Mouse (Mus musculus) erythroblast, embryonic 14.5 days (primary cell): Measurements from ENCODE around the gene Ap1b1.

Source experiments
- GATA1 ChIP-seq: IDR thresholded peaks from 2 replicates; pipeline ENCODE4 v1.6.1; 2012; ENCODE audit warnings: low read length, inconsistent platforms, mixed read lengths
- TAL1 ChIP-seq: IDR thresholded peaks from 3 replicates; pipeline ENCODE4 v1.6.1; 2012; ENCODE audit warnings: low read length, inconsistent platforms, mixed read lengths

DNA sequence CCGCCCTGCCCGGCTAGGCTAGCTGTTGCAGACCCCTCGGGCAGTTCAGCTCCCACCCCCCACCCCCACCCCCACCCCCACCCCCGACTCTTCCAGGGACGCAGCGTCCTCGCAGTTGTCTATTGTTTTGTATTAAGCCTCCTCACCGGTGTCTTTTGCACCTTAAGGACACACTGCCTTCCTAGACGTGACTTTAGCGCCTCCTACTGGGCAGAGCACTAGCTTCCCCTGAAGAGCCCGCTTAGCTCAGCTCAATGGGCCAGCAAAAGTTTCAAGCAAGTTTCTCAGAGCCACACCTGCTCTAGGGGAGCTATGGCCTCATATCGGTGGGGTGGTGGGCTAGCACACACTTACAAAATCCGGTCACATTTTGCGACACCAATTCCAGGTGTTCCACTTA lies 11.0 kb upstream of the Ap1b1 start:
- no peak for TF ChIP-seq TAL1
- TF ChIP-seq GATA1: no peak
